8 mouse cellular contexts compared by ENCODE assay signal in genomic region chr2:119618199-119618982, GRCm38 (mm10). TPM values are rescaled to one million over a fixed set of nuclear protein-coding genes. Genes with fewer than 3 reads are reported as not detected.
DNase-seq lines count a peak whose midpoint lies in the region; ATAC-seq and TF ChIP-seq lines count a peak whose summit lies in the region.

Gene Nusap1, plus strand, starts transcription at chr2:119618298.
Gene Oip5, minus strand, starts transcription at chr2:119618469.

- peak within 1 kb of the TSS; percentile 96 for H3K4me2 ChIP-seq in lung, postnatal 0 days (replicated peaks; ENCODE audit: low read depth, low read length)

- under 1% methylated on average over 55 of the region's 55 CpGs for WGBS in hindbrain, embryonic 10.5 days
- under 1% methylated on average over 55 of the region's 55 CpGs for WGBS in lung, postnatal 0 days

- TF ChIP-seq CTCF in lung, postnatal 0 days (IDR thresholded peaks at IDR 0.05): no peak

- peak; percentile 100 for ATAC-seq in frontal cortex, adult (ENCODE audit: low TSS enrichment)
- peak; percentile 100 for ATAC-seq in lung, postnatal 0 days

- H3K9ac ChIP-seq in lung, postnatal 0 days (replicated peaks; ENCODE audit: low read depth): peak within 1 kb of the TSS; percentile 46; the same call in 1 of the 2 replicates

- no peaks in the 10 kb centered on the region for H3K27me3 ChIP-seq in hindbrain, embryonic 10.5 days (ENCODE audit: insufficient read depth, poor library complexity, severe bottlenecking)
- no peaks in the 10 kb centered on the region for H3K27me3 ChIP-seq in lung, postnatal 0 days (replicated peaks; ENCODE audit: insufficient read depth, low read length)

- H3K36me3 ChIP-seq in hindbrain, embryonic 10.5 days: peaks cover 24% of the 10 kb centered on the region
- H3K36me3 ChIP-seq in lung, postnatal 0 days (ENCODE audit: insufficient read depth, low read length): no peaks in the 10 kb centered on the region

- no peaks in the 10 kb centered on the region for H3K9me3 ChIP-seq in hindbrain, embryonic 10.5 days
- no peaks in the 10 kb centered on the region for H3K9me3 ChIP-seq in lung, postnatal 0 days (ENCODE audit: low read length)

- no peak for TF ChIP-seq EP300 in lung, postnatal 0 days (IDR thresholded peaks at IDR 0.05)

- peaks cover 34% of the 10 kb centered on the region for H3K4me1 ChIP-seq in hindbrain, embryonic 10.5 days (replicated peaks)
- H3K4me1 ChIP-seq in lung, postnatal 0 days (ENCODE audit: insufficient read depth, low read depth, low read length): peaks cover 8% of the 10 kb centered on the region; the same call in 1 of the 2 replicates

- peak; percentile 97 for DNase-seq in MN1 (ENCODE audit: low spot score)
- DNase-seq in cerebellum, adult 9-10 months: peak; percentile 95
- peak; percentile 94 for DNase-seq in hindbrain, embryonic 10.5 days (ENCODE audit: low spot score)
- peak; percentile 97 for DNase-seq in layer of hippocampus, adult 9-11 months
- peak; percentile 99 for DNase-seq in lung, postnatal 0 days (ENCODE audit: low spot score)
- peak; percentile 83 for DNase-seq in ovary, postnatal 14 days (ENCODE audit: low spot score)
- DNase-seq in thymus, postnatal 14 days: peak; percentile 94

- H3K4me3 ChIP-seq in hindbrain, embryonic 10.5 days: peak within 1 kb of the TSS; percentile 88
- peak within 1 kb of the TSS; percentile 86 for H3K4me3 ChIP-seq in lung, postnatal 0 days (ENCODE audit: low read depth, low read length)

- H3K27ac ChIP-seq in hindbrain, embryonic 10.5 days: peak within 1 kb of the TSS; percentile 92
- H3K27ac ChIP-seq in lung, postnatal 0 days (ENCODE audit: low read length): 0 out of 2 replicates have a peak within 1 kb of the TSS, but pooled peaks have one; percentile 43

RNA-seq across cellular contexts. Expression of gene Nusap1, which starts in this region (rescaled TPM):
- polyA plus RNA-seq in hindbrain, embryonic 10.5 days (2016; fragmentation: Nextera tagmentation; extraction: Ambion mirVana): 72.8 and 93.0 TPM in 2 replicates
- 3.9 and 5.7 TPM in 2 replicates for polyA plus RNA-seq in lung, postnatal 0 days (2015; fragmentation: Nextera tagmentation; extraction: Ambion mirVana)

RNA-seq across cellular contexts. Expression of gene Oip5, which starts in this region (rescaled TPM):
- 36.8 and 40.1 TPM in 2 replicates for polyA plus RNA-seq in hindbrain, embryonic 10.5 days (2016; fragmentation: Nextera tagmentation; extraction: Ambion mirVana)
- 2.8 and 3.0 TPM in 2 replicates for polyA plus RNA-seq in lung, postnatal 0 days (2015; fragmentation: Nextera tagmentation; extraction: Ambion mirVana)

Comparison
In these comparisons a context has a peak if more than half of its experiments do, and no peak if none do; other contexts are left out.
1. Peak in every context shown above with its lines: DNase-seq, ATAC-seq, H3K4me3 ChIP-seq and H3K27ac ChIP-seq.
2. RNA of gene Nusap1 (polyA plus RNA-seq): 72.8 to 93.0 TPM in hindbrain, embryonic 10.5 days; 3.9 to 5.7 TPM in lung, postnatal 0 days; every median in the first group is over 10 times any median in the second.